Mouse (Mus musculus): ENCODE data around the gene Gm20388.

DNA sequence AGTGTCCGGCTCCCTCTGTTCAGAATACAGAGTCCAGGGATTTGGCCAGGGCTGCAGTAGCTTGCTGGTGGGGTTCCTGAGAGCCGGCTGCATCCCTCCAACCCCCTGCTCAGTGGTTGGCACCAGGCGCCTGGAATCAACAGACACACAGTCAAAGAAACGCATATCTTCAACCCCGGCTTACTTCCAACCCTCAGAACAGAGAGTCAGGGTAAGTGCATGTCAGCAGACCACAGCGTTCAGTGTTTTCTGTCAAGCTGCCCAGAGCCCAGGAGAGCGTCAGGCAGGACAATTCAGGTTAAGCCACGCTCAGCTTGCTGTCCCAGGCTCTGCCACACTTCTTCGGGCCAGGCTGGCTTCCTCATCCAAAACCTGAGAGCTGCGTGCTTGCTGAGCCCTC is 1770.8 kb downstream of the Gm20388 start:
- no peak for TF ChIP-seq GATA1 (IDR thresholded peaks at IDR 0.05; ENCODE audit: low read length)
- TF ChIP-seq TAL1 (IDR thresholded peaks at IDR 0.05; ENCODE audit: low read length): no peak

All from erythroblast, embryonic 14.5 days (primary cell).